9 mouse cellular contexts compared by ENCODE assay signal in the genomic region with DNA sequence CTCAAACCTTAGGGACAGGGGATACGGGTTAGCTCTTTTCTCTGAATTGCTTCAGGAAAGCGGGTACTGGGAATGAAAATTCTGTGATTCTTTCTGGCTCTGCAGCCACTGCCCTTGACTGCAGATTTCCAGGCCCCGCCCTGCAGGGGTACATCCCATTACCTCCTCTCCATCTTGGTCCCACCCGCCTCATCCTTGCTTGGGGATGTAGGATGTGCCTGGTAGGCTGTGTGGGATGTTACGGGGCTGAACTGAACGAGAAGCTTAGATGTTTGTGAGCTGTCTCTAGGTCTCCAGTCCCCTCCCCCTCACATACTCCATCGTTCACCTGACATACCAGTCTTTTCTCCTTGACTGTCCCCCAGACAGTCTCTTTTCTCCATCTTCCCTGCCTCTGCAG. TPM values are rescaled to one million over a fixed set of nuclear protein-coding genes. Genes with fewer than 3 reads are reported as not detected.
DNase-seq lines count a peak whose midpoint lies in the region; ATAC-seq and TF ChIP-seq lines count a peak whose summit lies in the region.
"Had no signal": no experiment of that assay in that cellular context is flagged by ENCODE, and none has a peak within 500 bp of the region (broad histone marks: within the 10 kb centered on the region; RNA-seq: fewer than 3 reads in every experiment).

No protein-coding gene starts in this region.

- DNase-seq in gastrocnemius, adult 2 months: no peak
- no peak for DNase-seq in gastrocnemius, postnatal 14 days
- peak; percentile 58 for DNase-seq in right cerebral cortex, adult 18-20 months
- no peak for DNase-seq in right cerebral cortex, postnatal 4 days
- no peak for DNase-seq in hindbrain, embryonic 10.5 days (ENCODE audit: low spot score)
- DNase-seq in midbrain, embryonic 11.5 days (ENCODE audit: low spot score, missing footprints): no peak
- no peak for DNase-seq in layer of hippocampus, postnatal 14 days (ENCODE audit: low spot score in 2 of 2)
- no peak for DNase-seq in thymus, postnatal 10 days (ENCODE audit: low spot score in 2 of 2)

- peak overlapping the region; percentile 94 for H3K9ac ChIP-seq in midbrain, embryonic 11.5 days (ENCODE audit: low read length)

- H3K36me3 ChIP-seq in hindbrain, embryonic 10.5 days: peaks cover 60% of the 10 kb centered on the region
- peaks cover 25% of the 10 kb centered on the region for H3K36me3 ChIP-seq in midbrain, embryonic 11.5 days (ENCODE audit: control insufficient read depth, insufficient read depth, low read length)

- ATAC-seq in midbrain, embryonic 11.5 days (ENCODE audit: low FRiP score): no peak

- H3K4me2 ChIP-seq in midbrain, embryonic 11.5 days: peak overlapping the region; percentile 93

- no peaks in the 10 kb centered on the region for H3K9me3 ChIP-seq in hindbrain, embryonic 10.5 days
- H3K9me3 ChIP-seq in midbrain, embryonic 11.5 days (ENCODE audit: control insufficient read depth, low read length): no peaks in the 10 kb centered on the region

- peaks cover 52% of the 10 kb centered on the region for H3K4me1 ChIP-seq in hindbrain, embryonic 10.5 days (replicated peaks)
- H3K4me1 ChIP-seq in midbrain, embryonic 11.5 days (ENCODE audit: control insufficient read depth, insufficient read depth, low read length): peaks cover 34% of the 10 kb centered on the region

- TF ChIP-seq CTCF in gastrocnemius, adult 2 months (IDR thresholded peaks at IDR 0.05): no peak

- WGBS in hindbrain, embryonic 10.5 days: 16% methylated on average over 7 of the region's 7 CpGs
- 7% methylated on average over 7 of the region's 7 CpGs for WGBS in midbrain, embryonic 11.5 days

- intact Hi-C loops in gastrocnemius, adult 2 months (cut with DNase I): no loop called here
- intact Hi-C loops in gastrocnemius, postnatal 14 days (cut with DNase I; ENCODE audit: low total_unique reads): no loop called here

- no peaks in the 10 kb centered on the region for H3K27me3 ChIP-seq in hindbrain, embryonic 10.5 days (ENCODE audit: insufficient read depth, poor library complexity, severe bottlenecking)
- H3K27me3 ChIP-seq in midbrain, embryonic 11.5 days (ENCODE audit: control insufficient read depth, insufficient read depth, low read length): no peaks in the 10 kb centered on the region
- H3K27me3 ChIP-seq: Patski had no signal

- peak overlapping the region; percentile 83 for H3K27ac ChIP-seq in gastrocnemius, adult 2 months
- H3K27ac ChIP-seq in hindbrain, embryonic 10.5 days: peak overlapping the region; percentile 96
- H3K27ac ChIP-seq in midbrain, embryonic 11.5 days (ENCODE audit: low read depth, low read length): peak overlapping the region; percentile 55

- peak overlapping the region; percentile 78 for H3K4me3 ChIP-seq in gastrocnemius, adult 2 months
- peak overlapping the region; percentile 79 for H3K4me3 ChIP-seq in hindbrain, embryonic 10.5 days
- H3K4me3 ChIP-seq in midbrain, embryonic 11.5 days (ENCODE audit: low read depth, low read length): peak overlapping the region; percentile 58

RNA-seq across cellular contexts. Expression of a gene that starts 4.0 kb away (rescaled TPM):
- total RNA-seq in gastrocnemius, adult 2 months (2021): 10 to 100 TPM; 10.6 to 12.4 TPM
- 10 to 100 TPM in 1 of 2 experiments, 1 to 10 TPM in 1; 9.5 to 12.4 TPM for total RNA-seq in gastrocnemius, postnatal 14 days (2021)
- 68.8 and 70.5 TPM in 2 replicates for polyA plus RNA-seq in hindbrain, embryonic 10.5 days (2016; fragmentation: Nextera tagmentation; extraction: Ambion mirVana)
- 68.3 and 72.9 TPM in 2 replicates for polyA plus RNA-seq in midbrain, embryonic 11.5 days (2014; fragmentation: Nextera tagmentation; extraction: Ambion mirVana)
- total RNA-seq in layer of hippocampus, postnatal 14 days (2021): 10 to 100 TPM; 80.4 to 95.4 TPM

RNA-seq across cellular contexts. Expression of a gene that starts 21.0 kb away (rescaled TPM):
- not detected for total RNA-seq in gastrocnemius, adult 2 months (2021)
- not detected for total RNA-seq in gastrocnemius, postnatal 14 days (2021)
- 0.39 and 0.46 TPM in 2 replicates for polyA plus RNA-seq in hindbrain, embryonic 10.5 days (2016; fragmentation: Nextera tagmentation; extraction: Ambion mirVana)
- 0.15 and 0.31 TPM in 2 replicates for polyA plus RNA-seq in midbrain, embryonic 11.5 days (2014; fragmentation: Nextera tagmentation; extraction: Ambion mirVana)
- total RNA-seq in layer of hippocampus, postnatal 14 days (2021): under 1 TPM; 0.43 to 0.60 TPM

RNA-seq across cellular contexts. Expression of a gene that starts 27.3 kb away (rescaled TPM):
- total RNA-seq in gastrocnemius, adult 2 months (2021): 10 to 100 TPM; 13.0 to 15.2 TPM
- 10 to 100 TPM; 41.2 TPM for total RNA-seq in gastrocnemius, postnatal 14 days (2021)
- polyA plus RNA-seq in hindbrain, embryonic 10.5 days (2016; fragmentation: Nextera tagmentation; extraction: Ambion mirVana): 7.4 and 11.2 TPM in 2 replicates
- 9.0 and 11.4 TPM in 2 replicates for polyA plus RNA-seq in midbrain, embryonic 11.5 days (2014; fragmentation: Nextera tagmentation; extraction: Ambion mirVana)
- 100 to 1,000 TPM in 1 of 2 experiments, 10 to 100 TPM in 1; 98.9 to 116 TPM for total RNA-seq in layer of hippocampus, postnatal 14 days (2021)

RNA-seq across cellular contexts. Expression of a gene that starts 29.5 kb away (rescaled TPM):
- not detected for total RNA-seq in gastrocnemius, adult 2 months (2021)
- not detected for total RNA-seq in gastrocnemius, postnatal 14 days (2021)
- not detected in 2 replicates for polyA plus RNA-seq in hindbrain, embryonic 10.5 days (2016; fragmentation: Nextera tagmentation; extraction: Ambion mirVana)
- not detected in 2 replicates for polyA plus RNA-seq in midbrain, embryonic 11.5 days (2014; fragmentation: Nextera tagmentation; extraction: Ambion mirVana)
- total RNA-seq in layer of hippocampus, postnatal 14 days (2021): not detected
- polyA plus RNA-seq: Patski had no signal

Comparison
In these comparisons a context has a peak if more than half of its experiments do, and no peak if none do; other contexts are left out.
1. RNA of a gene that starts 4.0 kb away (total RNA-seq): 80.4 to 95.4 TPM in layer of hippocampus, postnatal 14 days; 9.5 to 12.4 TPM in gastrocnemius, postnatal 14 days and 10.6 to 12.4 TPM in gastrocnemius, adult 2 months; every median in the first group is over 4 times any median in the second.
2. Peak in every context shown above with its lines, with median percentiles within 50 percentile points of each other: H3K27ac ChIP-seq and H3K4me3 ChIP-seq.